14 mouse cellular contexts compared by ENCODE assay signal in genomic region chr8:44975113-44975512, GRCm38 (mm10). TPM values are rescaled to one million over a fixed set of nuclear protein-coding genes. Genes with fewer than 3 reads are reported as not detected.
DNase-seq lines count a peak whose midpoint lies in the region; ATAC-seq and TF ChIP-seq lines count a peak whose summit lies in the region.
"Had no signal": no experiment of that assay in that cellular context is flagged by ENCODE, and none has a peak within 500 bp of the region (broad histone marks: within the 10 kb centered on the region; RNA-seq: fewer than 3 reads in every experiment).

No protein-coding gene starts in this region.

- 39% methylated on average over 9 of the region's 9 CpGs for whole genome bisulfite sequencing in heart, embryonic 15.5 days
- 31% methylated on average over 9 of the region's 9 CpGs for WGBS in liver, embryonic 15.5 days (ENCODE audit: insufficient replicate concordance)
- 58% methylated on average over 9 of the region's 9 CpGs for WGBS in liver, embryonic 11.5 days
- WGBS in intestine, postnatal 0 days, result 12% methylated on average over 9 of the region's 9 CpGs
- WGBS in stomach, embryonic 15.5 days, result 18% methylated on average over 9 of the region's 9 CpGs

- DNase-seq in heart, adult 18-20 months, result no peak
- DNase-seq in liver, embryonic 11.5 days (ENCODE audit: low spot score), result no peak
- no peak for DNase-seq in urinary bladder, postnatal 14 days (ENCODE audit: low spot score)
- DNase-seq: cerebellum, postnatal 10 days; forebrain, postnatal 0 days; gastrocnemius, postnatal 10 days; right cerebral cortex, adult 18-20 months had no signal

- H3K27ac ChIP-seq in heart, embryonic 15.5 days, result peak overlapping the region; percentile 57
- no peak overlapping the region for H3K27ac ChIP-seq in liver, embryonic 15.5 days (replicated peaks)
- H3K27ac ChIP-seq in liver, embryonic 11.5 days (ENCODE audit: low read depth, low read length), result no peak overlapping the region
- peak overlapping the region; percentile 77 for H3K27ac ChIP-seq in intestine, postnatal 0 days (ENCODE audit: low read depth, low read length)
- peak overlapping the region; percentile 33; the same call in 1 of the 2 replicates for H3K27ac ChIP-seq in stomach, embryonic 15.5 days
- H3K27ac ChIP-seq: limb, embryonic 13.5 days had no signal

- no peak overlapping the region for H3K9ac ChIP-seq in heart, embryonic 15.5 days
- H3K9ac ChIP-seq in liver, embryonic 15.5 days, result no peak overlapping the region
- no peak overlapping the region for H3K9ac ChIP-seq in liver, embryonic 11.5 days (ENCODE audit: low read depth, low read length)
- H3K9ac ChIP-seq in intestine, postnatal 0 days (ENCODE audit: low read depth, low read length), result no peak overlapping the region
- H3K9ac ChIP-seq in stomach, embryonic 15.5 days, result no peak overlapping the region
- H3K9ac ChIP-seq: forebrain, postnatal 0 days; limb, embryonic 13.5 days had no signal

- H3K27me3 ChIP-seq in heart, embryonic 15.5 days, result no peaks in the 10 kb centered on the region
- H3K27me3 ChIP-seq in liver, embryonic 15.5 days, result no peaks in the 10 kb centered on the region
- no peaks in the 10 kb centered on the region; the same call in 1 of the 2 replicates for H3K27me3 ChIP-seq in liver, embryonic 11.5 days (replicated peaks; ENCODE audit: control insufficient read depth, insufficient read depth, low read length)
- H3K27me3 ChIP-seq in intestine, postnatal 0 days (replicated peaks; ENCODE audit: control insufficient read depth, insufficient read depth, low read length), result no peaks in the 10 kb centered on the region
- no peaks in the 10 kb centered on the region for H3K27me3 ChIP-seq in stomach, embryonic 15.5 days (replicated peaks)

- H3K4me2 ChIP-seq in heart, embryonic 15.5 days, result no peak overlapping the region
- H3K4me2 ChIP-seq in liver, embryonic 15.5 days, result peak overlapping the region; percentile 27; the same call in 1 of the 2 replicates
- no peak overlapping the region for H3K4me2 ChIP-seq in liver, embryonic 11.5 days
- H3K4me2 ChIP-seq in intestine, postnatal 0 days (replicated peaks; ENCODE audit: low read depth), result peak overlapping the region; percentile 50
- peak overlapping the region; percentile 17; the same call in 1 of the 2 replicates for H3K4me2 ChIP-seq in stomach, embryonic 15.5 days
- H3K4me2 ChIP-seq: limb, embryonic 13.5 days; midbrain, embryonic 11.5 days had no signal

- H3K36me3 ChIP-seq in heart, embryonic 15.5 days, result no peaks in the 10 kb centered on the region
- no peaks in the 10 kb centered on the region for H3K36me3 ChIP-seq in liver, embryonic 15.5 days (replicated peaks)
- no peaks in the 10 kb centered on the region for H3K36me3 ChIP-seq in liver, embryonic 11.5 days (ENCODE audit: control insufficient read depth, insufficient read depth, low read length)
- no peaks in the 10 kb centered on the region; the same call in 1 of the 2 replicates for H3K36me3 ChIP-seq in intestine, postnatal 0 days (ENCODE audit: control insufficient read depth, insufficient read depth)
- no peaks in the 10 kb centered on the region for H3K36me3 ChIP-seq in stomach, embryonic 15.5 days

- no peak overlapping the region for H3K4me3 ChIP-seq in heart, embryonic 15.5 days
- H3K4me3 ChIP-seq in liver, embryonic 15.5 days (replicated peaks), result no peak overlapping the region
- no peak overlapping the region for H3K4me3 ChIP-seq in liver, embryonic 11.5 days (ENCODE audit: low read depth, low read length)
- no peak overlapping the region for H3K4me3 ChIP-seq in intestine, postnatal 0 days (ENCODE audit: low read depth, low read length)
- H3K4me3 ChIP-seq in stomach, embryonic 15.5 days (replicated peaks), result no peak overlapping the region
- H3K4me3 ChIP-seq: limb, embryonic 13.5 days had no signal

- no peaks in the 10 kb centered on the region for H3K9me3 ChIP-seq in heart, embryonic 15.5 days (replicated peaks)
- no peaks in the 10 kb centered on the region for H3K9me3 ChIP-seq in liver, embryonic 15.5 days (replicated peaks)
- no peaks in the 10 kb centered on the region for H3K9me3 ChIP-seq in liver, embryonic 11.5 days (ENCODE audit: control insufficient read depth, low read length)
- no peaks in the 10 kb centered on the region for H3K9me3 ChIP-seq in intestine, postnatal 0 days (ENCODE audit: control insufficient read depth)
- H3K9me3 ChIP-seq in stomach, embryonic 15.5 days, result no peaks in the 10 kb centered on the region
- H3K9me3 ChIP-seq: limb, embryonic 13.5 days had no signal

- peaks cover 45% of the 10 kb centered on the region for H3K4me1 ChIP-seq in heart, embryonic 15.5 days (replicated peaks)
- H3K4me1 ChIP-seq in liver, embryonic 15.5 days (replicated peaks), result peaks cover 6% of the 10 kb centered on the region; the same call in 1 of the 2 replicates
- H3K4me1 ChIP-seq in liver, embryonic 11.5 days (replicated peaks; ENCODE audit: control insufficient read depth, insufficient read depth, low read length), result no peaks in the 10 kb centered on the region; the same call in 1 of the 2 replicates
- H3K4me1 ChIP-seq in intestine, postnatal 0 days (replicated peaks; ENCODE audit: control insufficient read depth, insufficient read depth, low read length), result peaks cover 35% of the 10 kb centered on the region
- peaks cover 24% of the 10 kb centered on the region for H3K4me1 ChIP-seq in stomach, embryonic 15.5 days

- no peak for ATAC-seq in heart, embryonic 15.5 days (replicated peaks; ENCODE audit: insufficient number of reproducible peaks, insufficient read depth, low FRiP score, low read depth)
- no peak for ATAC-seq in liver, embryonic 15.5 days (ENCODE audit: insufficient read depth)
- ATAC-seq in liver, embryonic 11.5 days (replicated peaks; ENCODE audit: low FRiP score), result no peak
- ATAC-seq in intestine, postnatal 0 days, result peak; percentile 64
- no peak for ATAC-seq in stomach, embryonic 15.5 days (ENCODE audit: insufficient read depth, low FRiP score, low read depth)
- no peak for ATAC-seq in monocyte, adult 5-6 weeks (replicated peaks; ENCODE audit: insufficient number of reproducible peaks, low FRiP score, low TSS enrichment, poor library complexity, severe bottlenecking)
- ATAC-seq: forebrain, postnatal 0 days had no signal

- no peak for TF ChIP-seq CTCF in intestine, postnatal 0 days (IDR thresholded peaks at IDR 0.05; ENCODE audit: low read depth)

RNA-seq across cellular contexts. Expression of gene Fat1, which starts 39.9 kb away (rescaled TPM):
- polyA plus RNA-seq in heart, embryonic 15.5 days (2015; fragmentation: Nextera tagmentation; extraction: Ambion mirVana), result 10.9 and 11.9 TPM in 2 replicates
- total RNA-seq in heart, adult 18-20 months (2021), result 10 to 100 TPM; 13.8 to 14.1 TPM
- polyA plus RNA-seq in liver, embryonic 15.5 days (2015; fragmentation: Nextera tagmentation; extraction: Ambion mirVana), result 0.91 and 1.2 TPM in 2 replicates
- polyA plus RNA-seq in liver, embryonic 11.5 days (2014; fragmentation: Nextera tagmentation; extraction: Ambion mirVana), result 7.7 and 7.8 TPM in 2 replicates
- polyA plus RNA-seq in intestine, postnatal 0 days (2015; fragmentation: Nextera tagmentation; extraction: Ambion mirVana), result 10.4 and 10.7 TPM in 2 replicates
- 14.5 and 18.2 TPM in 2 replicates for polyA plus RNA-seq in stomach, embryonic 15.5 days (2015; fragmentation: Nextera tagmentation; extraction: Ambion mirVana)
- total RNA-seq in monocyte, adult 5-6 weeks (2017), result 0.10 to 0.11 TPM in 2 of 3 replicates, not detected in the other

Comparison
In these comparisons a context has a peak if more than half of its experiments do, and no peak if none do; other contexts are left out.
1. H3K4me2 ChIP-seq: peak in liver, embryonic 15.5 days (single experiment), intestine, postnatal 0 days (single experiment) and stomach, embryonic 15.5 days (single experiment); none in heart, embryonic 15.5 days (single experiment) and liver, embryonic 11.5 days (single experiment).
2. H3K27ac ChIP-seq: peak in heart, embryonic 15.5 days (single experiment), intestine, postnatal 0 days (single experiment) and stomach, embryonic 15.5 days (single experiment); none in liver, embryonic 15.5 days (single experiment) and liver, embryonic 11.5 days (single experiment).